Mouse (Mus musculus): ENCODE data around the gene Padi2. TPM values are rescaled to one million over a fixed set of nuclear protein-coding genes. Genes with fewer than 3 reads are reported as not detected.
A peak's percentile ranks its signal among the peaks of the same experiment; 100 is the strongest.

The Padi2 gene
- polyA plus RNA-seq, 1 experiment from 2014 or later, result 16.1 TPM

GRCm38 (mm10) chr4:140986711-140987395 is 80.7 kb downstream of the Padi2 start, which contains the start of gene Atp13a2:
Gene Atp13a2 (plus strand): TSS chr4:140986873.
- H3K9me3 ChIP-seq (ENCODE audit: control insufficient read depth, low read length), result no peaks in the 10 kb centered on the region
- H3K4me2 ChIP-seq (ENCODE audit: low read depth, low read length), result peak within 1 kb of the TSS; percentile 87
- no peak within 1 kb of the TSS for H3K27ac ChIP-seq (replicated peaks; ENCODE audit: low read depth, low read length)
- no peaks in the 10 kb centered on the region for H3K36me3 ChIP-seq (ENCODE audit: control insufficient read depth, insufficient read depth, low read length)
- ATAC-seq (ENCODE audit: low read depth) (peak; percentile 88), DNase-seq (ENCODE audit: low spot score) (peak; percentile 92)
- no peaks in the 10 kb centered on the region for H3K27me3 ChIP-seq (replicated peaks; ENCODE audit: control insufficient read depth, insufficient read depth, low read length)
- peak within 1 kb of the TSS; percentile 85 for H3K9ac ChIP-seq (ENCODE audit: low read depth, low read length)
- WGBS, result under 1% methylated on average over 56 of the region's 58 CpGs
- peak within 1 kb of the TSS; percentile 95 for H3K4me3 ChIP-seq (ENCODE audit: low read depth, low read length)
- peaks cover 17% of the 10 kb centered on the region for H3K4me1 ChIP-seq (ENCODE audit: control insufficient read depth, insufficient read depth, low read length)

- Histone ChIP-seq H3K4me1 (ENCODE audit: control insufficient read depth, insufficient read depth, low read length) (peaks cover 17% of the 10 kb centered on the region), H3K27me3 (replicated peaks; ENCODE audit: control insufficient read depth, insufficient read depth, low read length) (no peaks in the 10 kb centered on the region), H3K4me3 (ENCODE audit: low read depth, low read length) (peak overlapping the region; percentile 95), H3K36me3 (ENCODE audit: control insufficient read depth, insufficient read depth, low read length) (peaks cover 2% of the 10 kb centered on the region), H3K9ac (ENCODE audit: low read depth, low read length) (peak overlapping the region; percentile 85), H3K9me3 (ENCODE audit: control insufficient read depth, low read length) (no peaks in the 10 kb centered on the region), H3K27ac (replicated peaks; ENCODE audit: low read depth, low read length) (no peak overlapping the region), H3K4me2 (ENCODE audit: low read depth, low read length) (peak overlapping the region; percentile 87)
- DNase-seq (ENCODE audit: low spot score) (no peak), ATAC-seq (ENCODE audit: low read depth) (no peak)
- 26% methylated on average over 7 of the region's 7 CpGs for WGBS
These were observed 81.3 kb downstream of the Padi2 start for GRCm38 (mm10) chr4:140987476-140987875.

GRCm38 (mm10) chr4:140988706-140989290 is 82.7 kb downstream of the Padi2 start:
- ATAC-seq (ENCODE audit: low read depth), result no peak
- H3K4me3 ChIP-seq (ENCODE audit: low read depth, low read length), result no peak overlapping the region
- H3K4me1 ChIP-seq (ENCODE audit: control insufficient read depth, insufficient read depth, low read length), result peaks cover 7% of the 10 kb centered on the region
- no peak overlapping the region for H3K27ac ChIP-seq (replicated peaks; ENCODE audit: low read depth, low read length)
- no peak for DNase-seq (ENCODE audit: low spot score)
- H3K27me3 ChIP-seq (replicated peaks; ENCODE audit: control insufficient read depth, insufficient read depth, low read length), result no peaks in the 10 kb centered on the region
- no peaks in the 10 kb centered on the region for H3K9me3 ChIP-seq (ENCODE audit: control insufficient read depth, low read length)
- H3K4me2 ChIP-seq (ENCODE audit: low read depth, low read length), result 0 out of 2 replicates have a peak overlapping the region, but pooled peaks have one; percentile 12
- H3K9ac ChIP-seq (ENCODE audit: low read depth, low read length), result 0 out of 2 replicates have a peak overlapping the region, but pooled peaks have one; percentile 8
- WGBS, result 62% methylated on average over 7 of the region's 7 CpGs
- peaks cover 13% of the 10 kb centered on the region for H3K36me3 ChIP-seq (ENCODE audit: control insufficient read depth, insufficient read depth, low read length)

- Histone ChIP-seq H3K4me1 (ENCODE audit: control insufficient read depth, insufficient read depth, low read length) (peaks cover 7% of the 10 kb centered on the region), H3K4me3 (ENCODE audit: low read depth, low read length) (no peak overlapping the region), H3K4me2 (ENCODE audit: low read depth, low read length) (no peak overlapping the region), H3K9ac (ENCODE audit: low read depth, low read length) (no peak overlapping the region), H3K27me3 (replicated peaks; ENCODE audit: control insufficient read depth, insufficient read depth, low read length) (no peaks in the 10 kb centered on the region), H3K27ac (replicated peaks; ENCODE audit: low read depth, low read length) (no peak overlapping the region), H3K36me3 (ENCODE audit: control insufficient read depth, insufficient read depth, low read length) (peaks cover 19% of the 10 kb centered on the region), H3K9me3 (ENCODE audit: control insufficient read depth, low read length) (no peaks in the 10 kb centered on the region)
- WGBS, result 87% methylated on average over 14 of the region's 14 CpGs
- DNase-seq (ENCODE audit: low spot score) (no peak), ATAC-seq (ENCODE audit: low read depth) (no peak)
These were observed 83.3 kb downstream of the Padi2 start for GRCm38 (mm10) chr4:140989447-140989846.

GRCm38 (mm10) chr4:140992215-140992614 is 86.1 kb downstream of the Padi2 start:
- Histone ChIP-seq H3K27ac (replicated peaks; ENCODE audit: low read depth, low read length) (no peak overlapping the region), H3K4me1 (ENCODE audit: control insufficient read depth, insufficient read depth, low read length) (peaks cover 6% of the 10 kb centered on the region), H3K4me3 (ENCODE audit: low read depth, low read length) (no peak overlapping the region), H3K36me3 (ENCODE audit: control insufficient read depth, insufficient read depth, low read length) (peaks cover 47% of the 10 kb centered on the region), H3K4me2 (ENCODE audit: low read depth, low read length) (no peak overlapping the region), H3K27me3 (replicated peaks; ENCODE audit: control insufficient read depth, insufficient read depth, low read length) (no peaks in the 10 kb centered on the region), H3K9me3 (ENCODE audit: control insufficient read depth, low read length) (no peaks in the 10 kb centered on the region), H3K9ac (ENCODE audit: low read depth, low read length) (no peak overlapping the region)
- DNase-seq (ENCODE audit: low spot score) (no peak), ATAC-seq (ENCODE audit: low read depth) (no peak)
- 84% methylated on average over 20 of the region's 20 CpGs for WGBS

- Histone ChIP-seq H3K4me2 (ENCODE audit: low read depth, low read length) (no peak overlapping the region), H3K9ac (ENCODE audit: low read depth, low read length) (no peak overlapping the region), H3K36me3 (ENCODE audit: control insufficient read depth, insufficient read depth, low read length) (peaks cover 61% of the 10 kb centered on the region), H3K9me3 (ENCODE audit: control insufficient read depth, low read length) (no peaks in the 10 kb centered on the region), H3K4me3 (ENCODE audit: low read depth, low read length) (no peak overlapping the region), H3K4me1 (ENCODE audit: control insufficient read depth, insufficient read depth, low read length) (no peaks in the 10 kb centered on the region), H3K27ac (replicated peaks; ENCODE audit: low read depth, low read length) (no peak overlapping the region), H3K27me3 (replicated peaks; ENCODE audit: control insufficient read depth, insufficient read depth, low read length) (no peaks in the 10 kb centered on the region)
- 87% methylated on average over 8 of the region's 8 CpGs for WGBS
- no peak for ATAC-seq (ENCODE audit: low read depth)
- DNase-seq (ENCODE audit: low spot score), result no peak
These were observed 87.7 kb downstream of the Padi2 start for GRCm38 (mm10) chr4:140993846-140994245.

GRCm38 (mm10) chr4:140995811-140996210 is 89.7 kb downstream of the Padi2 start:
- H3K27ac ChIP-seq (replicated peaks; ENCODE audit: low read depth, low read length), result no peak overlapping the region
- H3K4me3 ChIP-seq (ENCODE audit: low read depth, low read length), result no peak overlapping the region
- H3K9ac ChIP-seq (ENCODE audit: low read depth, low read length), result no peak overlapping the region
- ATAC-seq (ENCODE audit: low read depth) (no peak), DNase-seq (ENCODE audit: low spot score) (no peak)
- peaks cover 80% of the 10 kb centered on the region for H3K36me3 ChIP-seq (ENCODE audit: control insufficient read depth, insufficient read depth, low read length)
- H3K4me2 ChIP-seq (ENCODE audit: low read depth, low read length), result no peak overlapping the region
- WGBS, result 93% methylated on average over 8 of the region's 8 CpGs
- H3K27me3 ChIP-seq (replicated peaks; ENCODE audit: control insufficient read depth, insufficient read depth, low read length), result no peaks in the 10 kb centered on the region
- no peaks in the 10 kb centered on the region for H3K4me1 ChIP-seq (ENCODE audit: control insufficient read depth, insufficient read depth, low read length)
- H3K9me3 ChIP-seq (ENCODE audit: control insufficient read depth, low read length), result no peaks in the 10 kb centered on the region

GRCm38 (mm10) chr4:140996812-140997211 is 90.7 kb downstream of the Padi2 start:
- Histone ChIP-seq H3K27me3 (replicated peaks; ENCODE audit: control insufficient read depth, insufficient read depth, low read length) (no peaks in the 10 kb centered on the region), H3K27ac (replicated peaks; ENCODE audit: low read depth, low read length) (no peak overlapping the region), H3K4me1 (ENCODE audit: control insufficient read depth, insufficient read depth, low read length) (no peaks in the 10 kb centered on the region), H3K4me2 (ENCODE audit: low read depth, low read length) (no peak overlapping the region), H3K36me3 (ENCODE audit: control insufficient read depth, insufficient read depth, low read length) (peaks cover 89% of the 10 kb centered on the region), H3K9me3 (ENCODE audit: control insufficient read depth, low read length) (no peaks in the 10 kb centered on the region), H3K4me3 (ENCODE audit: low read depth, low read length) (no peak overlapping the region), H3K9ac (ENCODE audit: low read depth, low read length) (no peak overlapping the region)
- no peak for ATAC-seq (ENCODE audit: low read depth)
- DNase-seq (ENCODE audit: low spot score), result no peak
- 95% methylated on average over 9 of the region's 9 CpGs for WGBS

Data from embryonic facial prominence, embryonic 14.5 days (tissue).